Mouse (Mus musculus) forebrain, embryonic 13.5 days (tissue): ENCODE results near the gene 3110018I06Rik. TPM values are rescaled to one million over a fixed set of nuclear protein-coding genes. Genes with fewer than 3 reads are reported as not detected.

Source experiments
- ATAC-seq: fragments of 200-750 bp; cut with Nextera tagmentation; 2 replicates; pipeline ENCODE4 v1.8.0; 2017
- H3K27ac ChIP-seq: fragments of 300-500 bp; sonication (generic); 2 replicates; pipeline ENCODE4 v1.5.1; 2015; ENCODE audit warnings: inconsistent platforms, mild to moderate bottlenecking, moderate library complexity
- H3K27me3 ChIP-seq: fragments of 300-500 bp; sonication (generic); 2 replicates; pipeline ENCODE4 v1.6.1; 2015; ENCODE audit warnings: mild to moderate bottlenecking, inconsistent platforms
- H3K36me3 ChIP-seq: fragments of 300-500 bp; sonication (generic); 2 replicates; pipeline ENCODE4 v1.6.1; 2015; ENCODE audit warnings: mild to moderate bottlenecking, inconsistent platforms; ENCODE audit not compliant: poor library complexity, severe bottlenecking
- H3K4me1 ChIP-seq: fragments of 300-500 bp; sonication (generic); 2 replicates; pipeline ENCODE4 v1.6.1; 2015; ENCODE audit warnings: inconsistent platforms
- H3K4me2 ChIP-seq: fragments of 300-500 bp; sonication (generic); 2 replicates; pipeline ENCODE4 v1.6.1; 2015; ENCODE audit warnings: inconsistent platforms, mild to moderate bottlenecking, moderate library complexity
- H3K4me3 ChIP-seq: fragments of 300-500 bp; sonication (generic); 2 replicates; pipeline ENCODE4 v1.5.1; 2015; ENCODE audit warnings: mild to moderate bottlenecking, inconsistent platforms
- H3K9ac ChIP-seq: fragments of 300-500 bp; sonication (generic); 2 replicates; pipeline ENCODE4 v1.6.1; 2015; ENCODE audit warnings: mild to moderate bottlenecking, inconsistent platforms
- H3K9me3 ChIP-seq: fragments of 300-500 bp; sonication (generic); replicated peaks from 2 replicates; pipeline ENCODE4 v1.6.1; 2016; ENCODE audit warnings: inconsistent platforms
- WGBS: fragments of 180-500 bp; shearing (Covaris S2); methylation state at CpG from one replicate; pipeline ENCODE4 v1.1.7; 2015; 5-methylcytosine and 5-hydroxymethylcytosine counted together
- polyA plus RNA-seq: library from polyadenylated mRNA; unstranded; fragments of >200 nt; fragmentation: Nextera tagmentation; extraction: Ambion mirVana; gene quantifications from 2 replicates; pipeline ENCODE4 v1.2.1, GENCODE M21; 2015

3110018I06Rik gene
- polyA plus RNA-seq = not detected in 2 replicates

DNA sequence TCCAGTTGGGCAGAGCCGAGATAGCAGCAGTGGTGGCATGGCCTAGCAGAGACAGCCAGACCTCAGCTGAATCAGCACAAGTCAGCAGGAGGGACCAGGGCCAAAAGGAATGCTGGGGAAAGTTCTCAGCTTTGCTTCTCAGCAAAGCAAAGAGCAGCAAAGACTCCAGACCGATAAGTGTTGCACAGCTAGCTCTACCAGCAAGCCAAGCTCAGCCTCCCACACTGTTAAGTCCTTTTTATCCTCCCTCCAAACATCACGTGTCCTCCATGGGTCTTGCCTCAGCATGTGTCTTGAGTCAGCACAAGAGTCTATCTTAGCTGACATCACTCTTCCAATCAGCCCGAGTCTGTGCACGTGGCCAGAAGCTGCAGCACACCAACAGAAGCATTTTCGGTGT is at the start of gene 3110018I06Rik:
3110018I06Rik (plus strand) TSS at position 262 of the 400 bp plus-strand sequence.
- no peak for ATAC-seq
- H3K4me1 ChIP-seq = no peaks in the 10 kb centered on the region
- H3K27ac ChIP-seq = no peak within 1 kb of the TSS
- no peaks in the 10 kb centered on the region for H3K27me3 ChIP-seq
- WGBS = 95% methylated on average over 6 of the region's 6 CpGs
- no peak within 1 kb of the TSS for H3K9ac ChIP-seq
- no peak within 1 kb of the TSS for H3K4me2 ChIP-seq
- H3K4me3 ChIP-seq = no peak within 1 kb of the TSS
- peaks cover 5% of the 10 kb centered on the region; the same call in 1 of the 2 replicates for H3K9me3 ChIP-seq
- H3K36me3 ChIP-seq = no peaks in the 10 kb centered on the region

DNA sequence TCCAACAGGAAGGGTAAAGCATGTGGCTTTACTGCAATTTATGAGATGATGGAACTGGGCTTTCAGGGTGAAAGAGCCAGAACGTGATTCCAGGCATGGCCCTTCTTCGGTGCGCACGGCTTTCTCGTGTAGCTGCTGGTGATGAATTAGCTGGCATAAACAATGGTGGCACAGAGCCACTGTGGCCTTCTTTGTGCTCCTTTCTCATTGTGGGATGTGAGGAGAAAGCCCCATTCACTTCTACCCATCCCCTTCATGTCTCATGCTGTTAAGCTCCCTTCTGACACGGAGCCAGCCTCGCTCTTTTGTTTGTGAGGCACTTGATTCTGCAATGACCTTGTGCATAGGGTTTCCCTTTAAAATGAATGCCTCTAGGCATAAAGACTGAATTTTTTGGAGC is 43.8 kb upstream of the 3110018I06Rik start:
- H3K9ac ChIP-seq = no peak overlapping the region
- H3K9me3 ChIP-seq = no peaks in the 10 kb centered on the region
- no peaks in the 10 kb centered on the region for H3K27me3 ChIP-seq
- H3K4me1 ChIP-seq = no peaks in the 10 kb centered on the region; the same call in 1 of the 2 replicates
- no peak overlapping the region for H3K4me2 ChIP-seq
- no peaks in the 10 kb centered on the region for H3K36me3 ChIP-seq
- no peak overlapping the region for H3K4me3 ChIP-seq
- ATAC-seq = no peak
- no peak overlapping the region for H3K27ac ChIP-seq
- 37% methylated on average over 7 of the region's 7 CpGs for WGBS

DNA sequence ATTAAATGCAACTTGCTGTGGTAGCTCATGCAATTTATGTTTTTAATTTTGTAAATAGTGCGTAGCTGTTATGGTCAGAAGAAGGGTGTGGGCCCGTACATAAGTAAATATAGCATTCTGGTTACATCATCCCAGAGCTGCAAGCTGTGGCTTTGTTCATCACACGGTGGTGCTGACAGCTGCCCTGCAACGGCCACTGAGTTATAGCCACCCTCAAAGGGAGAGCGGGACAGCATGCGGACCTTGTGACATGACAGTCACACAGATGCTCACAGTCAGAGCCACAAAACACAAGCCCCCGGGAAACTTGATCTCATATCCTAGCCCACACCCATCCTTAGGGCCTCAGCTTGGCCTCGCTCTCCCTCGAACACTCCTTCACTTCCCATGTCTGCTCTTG is 30.6 kb upstream of the 3110018I06Rik start:
- no peak overlapping the region for H3K4me3 ChIP-seq
- no peaks in the 10 kb centered on the region for H3K27me3 ChIP-seq
- no peaks in the 10 kb centered on the region for H3K36me3 ChIP-seq
- no peak overlapping the region for H3K4me2 ChIP-seq
- H3K4me1 ChIP-seq = no peaks in the 10 kb centered on the region
- no peak overlapping the region for H3K9ac ChIP-seq
- 87% methylated on average over 9 of the region's 9 CpGs for WGBS
- H3K27ac ChIP-seq = no peak overlapping the region
- no peaks in the 10 kb centered on the region for H3K9me3 ChIP-seq
- ATAC-seq = no peak

DNA sequence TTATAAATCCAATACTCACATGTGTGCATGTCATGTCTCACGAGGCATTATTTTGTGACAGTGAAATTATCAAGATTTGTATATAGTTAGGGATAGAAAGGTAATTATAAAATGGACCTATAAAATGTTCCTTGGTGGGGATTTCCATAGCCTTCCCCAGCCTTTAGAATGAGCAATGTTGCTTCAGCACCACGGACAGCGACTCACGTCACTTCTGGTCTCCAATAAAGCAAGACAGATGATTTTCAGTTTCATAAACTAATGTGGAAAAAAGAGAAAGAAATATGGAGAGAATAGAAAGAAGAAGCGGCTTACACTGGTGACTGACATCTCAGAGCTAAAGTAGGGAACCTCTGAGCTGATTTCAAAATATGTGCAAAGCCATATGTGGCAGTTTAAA is 23.7 kb upstream of the 3110018I06Rik start:
- Histone ChIP-seq H3K4me3 (no peak overlapping the region), H3K27me3 (no peaks in the 10 kb centered on the region), H3K9ac (no peak overlapping the region), H3K36me3 (no peaks in the 10 kb centered on the region), H3K4me2 (no peak overlapping the region), H3K9me3 (no peaks in the 10 kb centered on the region), H3K4me1 (peaks cover 10% of the 10 kb centered on the region), H3K27ac (no peak overlapping the region)
- ATAC-seq = no peak
- 25% methylated on average over 5 of the region's 5 CpGs for WGBS

DNA sequence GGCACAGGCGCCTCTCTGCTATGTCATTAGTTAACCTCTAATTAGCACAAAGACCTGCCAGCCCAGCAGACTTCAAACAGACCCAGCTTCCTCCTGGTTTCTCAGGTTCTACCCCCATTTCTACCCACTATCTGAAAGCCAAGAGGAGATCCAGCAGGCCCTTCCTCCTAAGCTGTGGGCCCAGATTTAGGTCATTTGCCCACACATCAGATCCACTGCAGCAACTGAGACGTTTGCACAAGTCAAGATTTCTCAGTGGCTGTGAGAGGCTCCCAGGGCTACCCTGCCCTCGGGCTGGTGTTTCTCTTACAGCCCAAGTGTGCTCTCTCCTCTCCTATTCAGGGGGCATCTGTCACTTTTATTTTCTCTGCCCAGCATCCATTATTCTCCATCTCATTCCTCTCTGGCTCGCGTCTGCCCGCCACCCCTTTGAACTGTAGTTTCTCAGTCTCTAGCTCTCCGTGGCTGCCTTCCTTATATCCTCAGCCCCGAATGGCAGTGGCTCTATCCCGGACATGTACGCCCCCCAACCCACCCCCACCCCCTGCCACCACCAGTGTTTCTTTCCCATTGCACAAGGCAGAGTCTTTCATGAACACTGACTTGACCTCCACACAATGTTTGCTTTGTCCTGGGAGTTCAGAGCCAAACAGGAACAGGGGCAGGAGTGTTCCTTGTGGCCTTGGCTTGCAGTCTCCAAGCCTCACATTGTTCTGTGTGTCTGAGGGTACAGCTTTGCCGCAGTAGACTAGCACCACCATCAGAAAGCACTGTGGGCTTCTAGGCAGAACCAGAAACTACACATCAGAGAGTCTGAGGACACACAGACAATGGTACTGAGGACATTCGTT is 11.8 kb upstream of the 3110018I06Rik start:
- Histone ChIP-seq H3K36me3 (no peaks in the 10 kb centered on the region), H3K27me3 (no peaks in the 10 kb centered on the region), H3K9ac (no peak overlapping the region), H3K4me2 (no peak overlapping the region), H3K27ac (no peak overlapping the region), H3K4me3 (no peak overlapping the region), H3K9me3 (no peaks in the 10 kb centered on the region), H3K4me1 (peaks cover 29% of the 10 kb centered on the region)
- ATAC-seq = no peak
- 14% methylated on average over 12 of the region's 12 CpGs for WGBS

DNA sequence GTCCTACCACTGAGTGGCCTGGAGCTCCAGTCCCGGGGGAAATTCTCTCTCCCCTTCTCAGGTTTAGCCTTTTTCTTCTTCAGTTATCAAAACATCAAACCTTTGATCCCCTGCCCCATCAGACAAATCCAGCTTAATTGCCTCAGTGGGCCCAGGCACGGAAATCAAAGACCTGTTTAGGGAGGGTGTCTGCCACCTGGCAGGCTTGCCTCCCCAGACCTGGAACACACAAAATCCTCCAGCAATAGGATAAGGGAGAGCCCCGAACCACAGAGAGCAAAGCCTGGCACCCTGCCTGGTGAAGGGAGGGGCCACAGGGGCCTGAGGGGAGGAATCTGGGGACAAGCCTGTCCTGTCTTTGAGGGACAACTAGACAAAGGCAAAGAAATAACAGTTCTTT is 9.1 kb upstream of the 3110018I06Rik start:
- Histone ChIP-seq H3K27ac (no peak overlapping the region), H3K4me1 (peaks cover 29% of the 10 kb centered on the region), H3K27me3 (no peaks in the 10 kb centered on the region), H3K9ac (no peak overlapping the region), H3K4me2 (no peak overlapping the region), H3K4me3 (no peak overlapping the region), H3K9me3 (no peaks in the 10 kb centered on the region), H3K36me3 (no peaks in the 10 kb centered on the region)
- no peak for ATAC-seq
- 7% methylated on average over 3 of the region's 3 CpGs for WGBS

DNA sequence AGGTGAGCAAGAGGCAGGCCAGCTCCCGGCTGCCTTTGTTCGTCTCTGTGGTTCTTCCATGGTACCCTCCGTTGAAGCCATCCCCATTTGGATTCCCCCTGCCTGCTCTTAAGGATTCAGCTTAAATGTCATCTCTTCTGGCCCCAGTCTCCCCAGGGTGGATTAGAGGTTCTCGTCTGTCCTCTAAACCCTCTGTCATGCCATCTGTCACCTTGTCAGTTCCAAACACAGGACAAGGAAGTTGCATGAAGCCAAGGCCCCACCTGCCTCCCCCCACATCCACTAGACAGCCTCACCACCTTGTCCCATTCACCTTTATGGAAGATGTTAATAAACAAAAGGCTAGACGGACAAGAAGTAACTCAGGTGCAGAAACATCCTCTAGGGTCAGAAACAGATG is 5.4 kb upstream of the 3110018I06Rik start:
- no peak overlapping the region for H3K4me2 ChIP-seq
- no peak overlapping the region for H3K27ac ChIP-seq
- H3K36me3 ChIP-seq = no peaks in the 10 kb centered on the region
- no peak overlapping the region for H3K9ac ChIP-seq
- H3K9me3 ChIP-seq = peaks cover 5% of the 10 kb centered on the region; the same call in 1 of the 2 replicates
- WGBS = 83% methylated on average over 5 of the region's 5 CpGs
- H3K4me3 ChIP-seq = no peak overlapping the region
- no peaks in the 10 kb centered on the region for H3K27me3 ChIP-seq
- peaks cover 14% of the 10 kb centered on the region for H3K4me1 ChIP-seq
- ATAC-seq = no peak

DNA sequence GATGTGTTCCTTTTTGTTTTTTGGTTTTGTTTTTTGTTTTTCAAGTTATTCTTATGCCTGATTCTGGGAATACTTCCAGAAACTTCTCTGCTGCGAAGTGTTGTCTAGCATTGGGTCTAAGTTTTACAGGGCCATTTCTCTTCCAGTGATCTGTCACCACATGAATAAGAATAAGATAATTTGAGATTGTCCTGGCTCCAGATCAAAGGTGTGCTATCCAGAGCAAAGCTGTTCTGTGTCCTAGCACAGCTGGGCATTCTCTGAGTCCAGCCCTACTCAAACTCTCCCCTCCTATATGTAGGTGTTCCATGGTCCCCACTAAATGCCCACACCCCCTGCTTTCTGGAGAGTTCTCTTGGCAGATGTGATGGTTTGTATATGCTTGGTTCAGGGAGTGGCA is 2.9 kb downstream of the 3110018I06Rik start:
- no peak for ATAC-seq

DNA sequence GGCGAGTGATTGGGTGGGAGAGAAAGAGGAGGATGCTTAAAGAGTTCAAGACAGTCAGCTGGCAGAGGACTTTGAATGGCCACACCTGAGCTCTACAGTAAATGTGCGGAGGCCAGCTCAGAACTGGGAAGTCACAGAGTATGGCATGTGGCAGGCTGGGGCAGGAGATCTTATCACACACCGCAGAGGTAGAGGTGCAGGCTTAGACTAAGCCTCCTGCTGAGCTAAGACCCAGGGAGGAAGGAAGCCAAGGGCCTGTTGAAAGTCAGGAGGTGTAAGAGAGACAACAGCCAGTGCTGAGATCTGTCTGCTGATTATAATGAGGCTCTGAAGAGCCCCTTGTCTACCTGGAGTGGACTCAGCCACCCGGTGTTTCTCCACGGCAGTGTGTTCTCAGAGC is 8.5 kb downstream of the 3110018I06Rik start:
- Histone ChIP-seq H3K9me3 (no peaks in the 10 kb centered on the region), H3K36me3 (no peaks in the 10 kb centered on the region), H3K4me2 (no peak overlapping the region), H3K4me1 (no peaks in the 10 kb centered on the region), H3K27me3 (no peaks in the 10 kb centered on the region), H3K9ac (no peak overlapping the region), H3K4me3 (no peak overlapping the region), H3K27ac (no peak overlapping the region)
- WGBS = 82% methylated on average over 5 of the region's 5 CpGs
- no peak for ATAC-seq

More for the DNA sequence above, 2.9 kb downstream of the 3110018I06Rik start:
- Histone ChIP-seq H3K4me2 (no peak overlapping the region), H3K27ac (no peak overlapping the region), H3K9me3 (peaks cover 5% of the 10 kb centered on the region; the same call in 1 of the 2 replicates), H3K4me1 (no peaks in the 10 kb centered on the region), H3K4me3 (no peak overlapping the region), H3K9ac (no peak overlapping the region), H3K27me3 (no peaks in the 10 kb centered on the region), H3K36me3 (no peaks in the 10 kb centered on the region)
- 81% methylated on average over 1 of the region's 1 CpGs for WGBS

DNA sequence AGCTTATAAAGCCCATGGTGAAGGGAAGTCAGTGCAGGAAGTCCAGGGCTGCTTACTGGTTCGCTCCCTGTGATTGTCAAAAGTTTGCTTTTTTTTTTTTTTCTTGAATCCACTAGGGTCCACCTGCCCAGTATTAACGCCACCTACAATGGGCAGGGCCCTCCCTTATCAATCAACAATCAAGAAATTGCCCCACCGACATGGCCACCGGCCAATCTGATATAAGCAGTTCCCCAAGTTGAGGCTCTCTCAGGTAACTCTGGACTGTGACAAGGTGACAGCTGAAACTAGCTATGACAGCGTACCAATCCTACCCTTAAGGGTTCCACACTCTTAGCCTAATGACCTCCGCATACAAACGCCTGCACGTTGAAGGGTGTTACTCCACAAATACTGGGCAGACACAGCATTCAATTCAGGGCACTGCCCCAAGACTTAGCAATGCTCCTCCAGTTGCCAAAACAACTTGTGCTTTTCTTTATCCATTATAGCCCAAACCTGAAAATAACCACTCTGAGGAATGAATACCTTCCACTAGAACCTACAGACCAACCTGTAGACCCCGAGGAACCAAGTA is 21.3 kb downstream of the 3110018I06Rik start:
- WGBS = 93% methylated on average over 9 of the region's 9 CpGs
- Histone ChIP-seq H3K27ac (no peak overlapping the region), H3K9me3 (no peaks in the 10 kb centered on the region), H3K4me2 (no peak overlapping the region), H3K9ac (no peak overlapping the region), H3K4me3 (no peak overlapping the region), H3K27me3 (no peaks in the 10 kb centered on the region), H3K36me3 (no peaks in the 10 kb centered on the region), H3K4me1 (peaks cover 9% of the 10 kb centered on the region)
- no peak for ATAC-seq

DNA sequence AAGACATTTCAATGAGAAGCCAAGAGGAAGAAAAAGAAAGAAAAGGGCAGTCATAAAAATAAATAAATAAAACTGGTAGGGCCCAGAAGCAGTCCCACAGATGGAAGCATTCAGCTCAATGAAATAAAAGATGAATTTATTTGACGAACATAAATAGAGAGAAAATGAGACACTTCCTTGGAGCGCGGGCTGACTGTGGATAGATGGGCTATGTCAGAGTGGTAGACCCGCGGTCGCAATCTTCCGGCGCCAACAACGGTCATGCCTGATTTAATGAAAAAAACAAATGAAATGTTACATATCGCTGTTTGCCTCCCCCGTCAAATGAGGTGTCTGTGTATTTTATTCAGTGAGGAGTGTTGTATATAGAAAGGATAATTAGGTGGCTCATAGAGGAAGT is 22.7 kb downstream of the 3110018I06Rik start:
- Histone ChIP-seq H3K9me3 (no peaks in the 10 kb centered on the region), H3K36me3 (no peaks in the 10 kb centered on the region), H3K27me3 (no peaks in the 10 kb centered on the region), H3K4me3 (no peak overlapping the region), H3K4me2 (no peak overlapping the region), H3K27ac (no peak overlapping the region), H3K4me1 (peaks cover 10% of the 10 kb centered on the region), H3K9ac (no peak overlapping the region)
- WGBS = 89% methylated on average over 11 of the region's 11 CpGs
- no peak for ATAC-seq

DNA sequence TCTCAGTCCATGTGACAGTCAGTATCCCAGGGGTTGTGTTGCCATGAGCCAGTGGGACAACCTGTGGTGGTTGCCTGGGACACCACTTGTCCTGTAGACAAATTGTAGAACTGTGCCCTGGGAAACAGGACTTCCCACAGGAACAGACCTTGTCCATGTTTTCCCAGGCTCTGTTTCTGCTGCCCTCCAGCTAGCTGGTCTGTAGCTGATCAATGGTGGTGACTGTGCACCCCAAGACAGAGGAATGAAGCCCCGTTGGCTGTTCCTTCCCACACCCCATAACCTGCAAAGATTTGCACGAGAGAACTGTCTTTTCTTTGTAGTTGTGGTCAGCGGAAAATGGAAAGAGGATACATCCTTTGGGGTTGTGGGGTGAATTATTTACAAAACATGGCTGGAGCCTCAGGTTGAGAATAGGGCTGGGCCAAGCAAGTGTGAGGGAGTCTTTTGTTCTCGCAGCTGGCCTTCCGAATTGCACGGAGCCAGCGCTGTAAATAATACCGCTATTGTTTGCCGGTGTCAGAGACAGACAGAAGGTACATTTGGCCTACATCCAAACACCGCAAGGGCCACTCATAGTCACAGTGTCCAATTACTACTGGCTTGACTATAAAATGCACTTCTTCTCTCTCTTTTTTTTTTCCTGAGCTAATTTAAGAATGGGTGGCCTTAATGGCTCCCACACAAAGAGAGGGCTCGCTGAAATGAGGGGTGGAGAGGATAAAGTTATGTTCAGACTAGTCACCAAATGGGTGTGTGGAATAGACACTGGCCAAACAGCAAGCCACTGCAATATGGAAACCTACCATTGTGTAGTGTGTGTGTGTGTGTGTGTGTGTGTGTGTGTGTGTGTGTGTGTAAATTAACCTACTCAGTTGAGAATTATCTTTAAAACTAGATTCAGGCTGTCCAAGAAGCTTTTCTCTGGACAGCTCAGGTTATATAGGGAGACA is 28.1 kb downstream of the 3110018I06Rik start:
- Histone ChIP-seq H3K9me3 (no peaks in the 10 kb centered on the region), H3K27me3 (no peaks in the 10 kb centered on the region), H3K36me3 (no peaks in the 10 kb centered on the region), H3K27ac (peak overlapping the region; percentile 32), H3K4me2 (no peak overlapping the region), H3K4me1 (peaks cover 16% of the 10 kb centered on the region), H3K9ac (no peak overlapping the region), H3K4me3 (no peak overlapping the region)
- ATAC-seq = peak; percentile 75; the same call in 1 of the 2 replicates
- WGBS = 15% methylated on average over 11 of the region's 11 CpGs
